Mouse (Mus musculus) testis, adult 2 months (tissue): ENCODE results near the gene Kcnk13.

Source experiments
- CTCF ChIP-seq: fragments of 200-500 bp; IDR thresholded peaks from 2 replicates; pipeline ENCODE4 v1.5.1; 2012; ENCODE audit warnings: low read depth, mild to moderate bottlenecking, inconsistent platforms, low read length, moderate library complexity; ENCODE audit not compliant: control insufficient read depth, insufficient read depth, insufficient replicate concordance
- POLR2A ChIP-seq: fragments of 200-500 bp; IDR thresholded peaks from 2 replicates; pipeline ENCODE4 v1.6.1; 2012; ENCODE audit warnings: low read depth, mild to moderate bottlenecking, inconsistent platforms, low read length, moderate library complexity; ENCODE audit not compliant: control insufficient read depth

- TF ChIP-seq CTCF: no peak
- TF ChIP-seq POLR2A: no peak
These were observed 41.1 kb upstream of the Kcnk13 start for GRCm38 (mm10) chr12:99923131-99923606.
